Mouse (Mus musculus) intestine, postnatal 0 days (tissue): Measurements from ENCODE around the gene Tmco4. TPM values are rescaled to one million over a fixed set of nuclear protein-coding genes. Genes with fewer than 3 reads are reported as not detected.
A peak's percentile ranks its signal among the peaks of the same experiment; 100 is the strongest.

Source experiments
- ATAC-seq: fragments of 200-750 bp; cut with Nextera tagmentation; 2 replicates; pipeline ENCODE4 v1.8.0; 2017; ENCODE audit warnings: mild to moderate bottlenecking, moderate TSS enrichment, moderate library complexity
- H3K27ac ChIP-seq: fragments of 300-500 bp; sonication (generic); 2 replicates; pipeline ENCODE4 v1.5.1; 2014; ENCODE audit warnings: mild to moderate bottlenecking, low read depth, low read length, moderate library complexity
- H3K27me3 ChIP-seq: fragments of 300-500 bp; sonication (generic); replicated peaks from 2 replicates; pipeline ENCODE4 v1.6.1; 2014; ENCODE audit warnings: low read length, mixed read lengths; ENCODE audit not compliant: control insufficient read depth, insufficient read depth
- H3K36me3 ChIP-seq: fragments of 300-500 bp; sonication (generic); 2 replicates; pipeline ENCODE4 v1.6.1; 2014; ENCODE audit warnings: mild to moderate bottlenecking, moderate library complexity; ENCODE audit not compliant: control insufficient read depth, insufficient read depth
- H3K4me1 ChIP-seq: fragments of 300-500 bp; sonication (generic); replicated peaks from 2 replicates; pipeline ENCODE4 v1.6.1; 2014; ENCODE audit warnings: antibody characterized with exemption, low read length, mixed read lengths; ENCODE audit not compliant: control insufficient read depth, insufficient read depth
- H3K4me2 ChIP-seq: fragments of 300-500 bp; sonication (generic); replicated peaks from 2 replicates; pipeline ENCODE4 v1.6.1; 2014; ENCODE audit warnings: low read depth, mild to moderate bottlenecking, moderate library complexity
- H3K4me3 ChIP-seq: fragments of 300-500 bp; sonication (generic); 2 replicates; pipeline ENCODE4 v1.5.1; 2014; ENCODE audit warnings: low read depth, low read length
- H3K9ac ChIP-seq: fragments of 300-500 bp; sonication (generic); 2 replicates; pipeline ENCODE4 v1.6.1; 2014; ENCODE audit warnings: mild to moderate bottlenecking, low read depth, low read length
- H3K9me3 ChIP-seq: fragments of 300-500 bp; sonication (generic); 2 replicates; pipeline ENCODE4 v1.6.1; 2016; ENCODE audit warnings: mixed run types; ENCODE audit not compliant: control insufficient read depth
- CTCF ChIP-seq: sonication (generic); IDR thresholded peaks from 2 replicates; pipeline ENCODE4 v1.5.1; 2016; ENCODE audit warnings: low read depth, mild to moderate bottlenecking, control low read depth, antibody characterized with exemption, moderate library complexity
- WGBS: fragments of 180-500 bp; shearing (Covaris S2); extraction: QIAGEN DNeasy Blood & Tissue Kit; methylation state at CpG from one replicate; pipeline ENCODE4 v1.1.7; 2014; 5-methylcytosine and 5-hydroxymethylcytosine counted together
- polyA plus RNA-seq: library from polyadenylated mRNA; unstranded; fragments of >200 nt; fragmentation: Nextera tagmentation; extraction: Ambion mirVana; gene quantifications from 2 replicates; pipeline ENCODE4 v1.2.1, GENCODE M21; 2015

The Tmco4 gene
- polyA plus RNA-seq, 1 experiment from 2014 or later, result 11.0 TPM

DNA sequence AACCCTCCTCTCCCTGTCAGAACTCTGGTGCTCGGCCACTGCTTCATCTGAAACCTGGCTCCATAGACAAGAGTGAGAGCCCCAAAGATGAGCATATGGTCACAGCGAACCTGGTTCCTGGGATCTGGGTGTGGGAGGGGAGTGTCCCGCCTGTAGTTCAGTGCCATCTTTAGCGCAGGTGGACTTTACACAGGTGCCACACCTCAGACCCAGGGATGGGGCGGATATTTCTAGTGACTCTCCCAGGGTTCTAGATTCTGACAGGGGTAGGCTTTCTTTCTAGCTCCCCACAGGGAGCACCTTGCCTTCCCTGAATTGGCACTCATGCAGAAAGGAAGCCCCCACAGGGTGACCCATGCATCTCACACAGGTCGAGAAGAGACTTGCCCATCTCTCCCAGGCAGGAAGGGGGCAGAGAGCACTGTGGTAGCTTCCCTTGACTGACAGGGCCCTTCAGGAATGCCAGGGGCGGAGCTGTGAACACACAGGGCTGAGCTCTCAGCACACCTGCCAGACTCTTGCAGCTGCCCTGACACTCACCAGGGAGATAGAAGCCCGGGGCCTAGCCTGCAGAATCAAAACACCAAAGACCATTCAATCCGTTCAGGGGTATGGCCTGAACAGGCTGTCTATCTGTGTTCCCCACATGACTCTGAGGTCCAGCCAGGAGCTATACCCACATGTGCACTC is 116.4 kb downstream of the Tmco4 start:
- Histone ChIP-seq H3K4me1 (peaks cover 6% of the 10 kb centered on the region; the same call in 1 of the 2 replicates), H3K4me3 (no peak overlapping the region), H3K36me3 (no peaks in the 10 kb centered on the region; the same call in 1 of the 2 replicates), H3K27me3 (0 out of 2 replicates have a peak, but pooled peaks cover 17% of the 10 kb centered on the region), H3K9ac (no peak overlapping the region), H3K9me3 (no peaks in the 10 kb centered on the region), H3K4me2 (0 out of 2 replicates have a peak overlapping the region, but pooled peaks have one; percentile 9), H3K27ac (no peak overlapping the region)
- no peak; the same call in 1 of the 2 replicates for TF ChIP-seq CTCF
- ATAC-seq, result peak; percentile 69
- 28% methylated on average over 9 of the region's 9 CpGs for WGBS

DNA sequence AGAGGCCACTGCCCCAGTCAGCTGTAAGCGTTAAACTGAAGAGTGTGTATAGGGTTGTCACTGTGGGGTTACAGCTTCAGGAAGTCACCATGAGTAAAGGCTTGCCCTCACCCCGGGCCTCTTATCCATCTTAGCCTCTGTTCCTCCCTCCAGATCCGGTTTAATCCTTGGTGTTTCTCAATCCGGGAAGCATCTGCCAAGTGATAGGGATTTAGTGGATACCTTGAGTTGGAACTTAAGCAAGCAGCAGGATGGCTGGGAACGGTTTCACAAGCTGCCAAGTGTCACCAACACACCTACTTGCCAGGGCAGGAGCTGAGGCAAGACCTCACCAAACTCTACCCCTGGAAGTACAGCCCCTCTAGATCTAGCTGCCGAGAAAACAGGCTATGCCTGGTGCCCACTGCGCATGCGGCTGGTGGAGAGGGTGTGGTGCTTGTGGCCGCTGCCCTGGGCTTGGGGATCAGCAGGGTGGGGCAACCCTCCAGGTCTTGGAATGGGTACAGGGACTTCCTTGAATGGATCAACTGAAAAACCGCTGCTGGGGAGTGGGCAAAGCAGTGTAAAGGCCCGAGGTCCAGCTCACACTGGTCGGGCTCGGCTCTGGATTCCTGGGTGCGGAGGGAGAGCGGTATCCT is 117.7 kb downstream of the Tmco4 start:
- Histone ChIP-seq H3K27ac (no peak overlapping the region), H3K4me1 (peaks cover 7% of the 10 kb centered on the region; the same call in 1 of the 2 replicates), H3K9me3 (no peaks in the 10 kb centered on the region), H3K4me2 (peak overlapping the region; percentile 93), H3K27me3 (0 out of 2 replicates have a peak, but pooled peaks cover 17% of the 10 kb centered on the region), H3K9ac (peak overlapping the region; percentile 28; the same call in 1 of the 2 replicates), H3K36me3 (no peaks in the 10 kb centered on the region; the same call in 1 of the 2 replicates), H3K4me3 (no peak overlapping the region)
- WGBS, result 44% methylated on average over 15 of the region's 15 CpGs
- TF ChIP-seq CTCF, result no peak
- ATAC-seq, result no peak

DNA sequence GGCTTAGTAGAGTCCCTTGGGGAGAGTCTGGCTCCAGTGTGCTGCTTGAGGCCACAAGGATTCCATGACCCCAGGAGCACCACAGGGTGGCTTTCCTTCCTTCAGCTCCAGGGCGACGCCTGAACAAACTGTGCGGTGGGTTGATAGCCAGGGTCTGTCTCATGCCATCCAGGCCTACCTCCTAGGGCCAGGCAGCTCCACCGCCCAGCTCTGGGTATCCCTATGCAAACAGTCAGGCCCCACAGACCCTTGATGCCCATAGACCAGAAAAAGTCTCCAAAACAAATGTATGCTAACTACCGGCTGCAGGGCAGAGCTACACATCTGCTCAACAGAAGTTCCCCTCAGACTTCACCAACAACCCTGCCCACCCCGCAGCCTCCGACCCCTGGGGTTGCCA is 118.4 kb downstream of the Tmco4 start:
- no peaks in the 10 kb centered on the region for H3K9me3 ChIP-seq
- 60% methylated on average over 7 of the region's 7 CpGs for WGBS
- no peak overlapping the region for H3K27ac ChIP-seq
- peak overlapping the region; percentile 93 for H3K4me2 ChIP-seq
- no peaks in the 10 kb centered on the region; the same call in 1 of the 2 replicates for H3K36me3 ChIP-seq
- H3K4me3 ChIP-seq, result peak overlapping the region; percentile 15
- ATAC-seq, result no peak
- H3K27me3 ChIP-seq, result 0 out of 2 replicates have a peak, but pooled peaks cover 17% of the 10 kb centered on the region
- no peak for TF ChIP-seq CTCF
- H3K4me1 ChIP-seq, result peaks cover 8% of the 10 kb centered on the region; the same call in 1 of the 2 replicates
- no peak overlapping the region for H3K9ac ChIP-seq

DNA sequence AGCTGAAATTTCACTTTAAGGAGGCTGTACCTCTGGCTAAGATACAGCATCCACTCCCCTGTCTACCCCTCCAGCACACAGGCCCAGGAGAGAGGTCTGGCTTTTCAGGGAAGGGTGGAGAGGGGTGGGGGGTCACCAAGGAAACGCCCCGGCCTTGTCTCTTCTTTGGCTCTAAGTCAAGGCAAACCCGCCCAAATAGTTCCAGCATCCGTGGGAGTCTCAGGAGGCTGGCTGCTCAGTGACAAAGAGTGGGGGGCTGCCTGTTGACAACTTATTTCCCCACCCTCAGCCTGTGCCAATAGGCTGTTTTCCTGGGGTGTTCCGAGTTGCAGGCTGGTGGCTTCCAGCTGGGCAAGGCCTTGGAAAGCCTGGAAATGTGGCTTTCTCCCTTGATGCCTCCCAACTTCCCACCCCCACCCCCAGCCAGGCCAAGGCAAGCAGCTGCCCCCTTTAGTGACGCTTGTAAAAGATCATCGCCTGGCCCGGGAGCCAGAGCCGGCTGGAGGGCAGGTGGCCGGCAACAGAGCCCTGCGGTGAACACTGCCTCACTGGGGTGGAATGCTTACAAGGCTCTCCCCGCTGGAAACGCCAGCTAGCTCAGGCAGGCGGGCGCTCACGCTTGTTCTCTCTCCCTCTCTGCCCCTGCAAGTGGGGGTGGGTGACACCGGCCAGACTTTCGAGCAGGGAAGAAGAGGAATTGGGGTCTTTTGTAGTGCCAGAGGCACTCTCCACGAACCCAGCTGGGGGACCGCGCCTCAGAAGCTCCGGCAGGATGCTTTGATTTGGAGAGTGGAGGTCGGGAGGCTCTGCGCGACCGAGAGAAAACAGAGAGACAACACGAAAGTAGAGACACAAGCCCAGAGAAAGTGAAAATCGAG is 119.0 kb downstream of the Tmco4 start:
- WGBS, result 18% methylated on average over 28 of the region's 28 CpGs
- Histone ChIP-seq H3K9me3 (no peaks in the 10 kb centered on the region), H3K27ac (no peak overlapping the region), H3K4me1 (peaks cover 8% of the 10 kb centered on the region; the same call in 1 of the 2 replicates), H3K36me3 (no peaks in the 10 kb centered on the region; the same call in 1 of the 2 replicates), H3K4me2 (peak overlapping the region; percentile 93), H3K27me3 (0 out of 2 replicates have a peak, but pooled peaks cover 17% of the 10 kb centered on the region), H3K9ac (peak overlapping the region; percentile 64; the same call in 1 of the 2 replicates), H3K4me3 (peak overlapping the region; percentile 65)
- no peak for TF ChIP-seq CTCF
- ATAC-seq, result no peak

DNA sequence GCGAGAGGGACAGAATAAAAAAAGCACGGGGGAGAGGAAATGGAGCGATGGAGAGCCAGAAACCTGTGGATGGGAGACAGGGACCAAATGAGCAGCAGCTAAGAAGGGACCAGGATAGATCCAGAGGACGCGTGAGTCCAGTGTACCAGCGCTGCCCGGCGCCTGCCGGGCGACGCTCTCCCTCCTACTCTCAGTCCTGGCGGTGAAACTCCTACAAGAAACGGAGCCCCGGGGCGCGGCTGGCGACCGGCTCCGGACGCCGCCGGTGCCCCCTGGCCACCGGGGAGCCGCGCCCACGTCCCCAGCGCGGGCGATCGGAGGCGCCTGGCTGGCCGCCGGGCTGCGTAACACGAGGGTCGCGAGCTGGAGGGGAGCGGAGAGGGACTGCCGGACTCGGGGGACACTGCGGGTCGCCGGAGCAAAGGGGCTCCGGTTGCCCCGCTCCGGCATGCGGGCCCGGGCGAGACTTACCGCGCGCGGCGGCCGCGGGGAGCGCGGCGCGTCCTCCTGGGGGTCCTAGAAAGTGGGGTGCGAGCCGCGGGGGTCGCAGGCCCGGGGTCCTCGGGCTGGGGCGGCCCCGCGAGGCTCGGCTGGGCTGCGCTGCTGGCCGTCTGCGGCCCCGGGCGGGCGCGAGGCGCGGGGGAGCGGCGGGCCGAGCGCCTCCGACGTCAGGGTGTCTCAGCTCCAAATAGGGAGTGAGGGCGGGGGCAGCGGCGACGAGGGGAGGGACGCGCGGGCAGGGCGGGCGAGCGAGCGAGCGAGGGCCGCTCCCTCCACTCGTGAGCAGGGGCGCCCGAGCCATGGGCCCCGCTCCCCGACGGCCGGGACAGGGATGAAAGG is 119.9 kb downstream of the Tmco4 start, which contains the start of gene Nbl1:
Nbl1 (minus strand) TSS at position 638 of the 840 bp plus-strand sequence.
- Histone ChIP-seq H3K27ac (no peak within 1 kb of the TSS), H3K4me1 (peaks cover 8% of the 10 kb centered on the region; the same call in 1 of the 2 replicates), H3K4me2 (peak within 1 kb of the TSS; percentile 93), H3K4me3 (peak within 1 kb of the TSS; percentile 65), H3K9me3 (no peaks in the 10 kb centered on the region), H3K9ac (peak within 1 kb of the TSS; percentile 64), H3K27me3 (0 out of 2 replicates have a peak, but pooled peaks cover 17% of the 10 kb centered on the region), H3K36me3 (no peaks in the 10 kb centered on the region; the same call in 1 of the 2 replicates)
- no peak for ATAC-seq
- under 1% methylated on average over 98 of the region's 105 CpGs for WGBS
- TF ChIP-seq CTCF, result no peak
